Mouse (Mus musculus): Measurements from ENCODE around the gene CK137956.

CK137956 gene

DNA sequence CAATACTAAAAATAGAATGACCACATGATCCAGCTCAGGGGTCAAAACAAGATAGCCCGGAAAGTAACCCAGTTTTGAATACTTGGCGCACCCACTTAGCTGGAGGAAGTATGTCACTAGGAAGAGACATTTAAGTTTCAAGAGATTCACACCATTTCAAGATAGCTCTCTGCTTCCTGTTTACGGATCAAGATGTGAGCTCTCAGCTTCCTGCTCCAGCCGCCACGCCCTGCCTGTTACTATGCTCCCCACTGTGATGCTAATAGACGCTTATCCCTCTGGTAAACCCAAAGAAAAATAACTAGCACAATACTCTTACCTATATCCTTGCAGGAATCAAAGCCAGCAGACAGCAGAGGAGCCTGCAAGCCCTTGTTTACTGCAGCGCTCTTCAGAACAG lies 57.2 kb downstream of the CK137956 start:
- no peak for DNase-seq (ENCODE audit: low spot score in 2 of 2)

- DNase-seq (ENCODE audit: low spot score in 2 of 2) = no peak
Measured at GRCm38 (mm10) chr4:127907151-127907550, 63.6 kb downstream of the CK137956 start.

DNA sequence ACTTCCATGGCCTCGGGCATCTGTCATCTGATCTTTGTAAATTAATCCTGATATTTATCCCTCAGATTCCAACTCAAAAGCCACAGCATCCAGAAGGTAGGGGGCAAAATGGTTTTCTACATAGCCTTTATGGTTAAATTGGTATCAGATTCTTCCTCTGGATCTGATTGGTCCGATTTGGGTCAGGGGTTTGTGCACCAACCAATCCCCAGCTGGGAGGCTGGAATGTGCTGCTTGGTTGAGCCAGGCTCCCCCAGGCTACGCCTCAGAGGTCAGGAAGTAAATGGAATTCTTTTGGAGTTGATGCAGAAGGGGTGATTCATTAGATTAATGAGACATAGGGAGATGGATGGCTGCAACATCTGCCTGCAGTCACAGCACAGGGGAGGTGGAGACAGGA lies 66.8 kb downstream of the CK137956 start:
- no peak for DNase-seq (ENCODE audit: low spot score in 2 of 2)

GRCm38 (mm10) chr4:127900893-127901456 lies 69.8 kb downstream of the CK137956 start:
- DNase-seq (ENCODE audit: low spot score in 2 of 2) = no peak

GRCm38 (mm10) chr4:127889071-127889470 lies 81.7 kb downstream of the CK137956 start:
- no peak for DNase-seq (ENCODE audit: low spot score in 2 of 2)

DNA sequence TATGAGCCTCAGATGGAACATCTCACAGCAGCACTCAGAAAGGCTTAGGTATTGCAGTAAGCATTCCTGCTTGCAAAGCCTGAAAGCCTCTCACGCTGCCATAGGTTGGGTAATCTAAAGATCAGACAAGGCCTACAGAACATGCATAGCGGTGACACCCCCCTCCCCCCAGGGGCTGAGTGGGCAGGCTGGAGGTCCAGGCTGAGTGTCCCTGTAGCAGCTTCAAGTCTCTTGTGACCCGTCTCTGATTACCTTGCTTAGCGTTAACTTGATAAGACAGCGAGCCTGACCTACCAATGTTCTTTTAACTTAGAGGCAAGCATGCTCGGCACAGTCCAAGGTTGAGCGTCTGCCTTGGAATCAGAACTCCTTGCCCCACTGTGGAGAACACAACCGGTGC lies 91.8 kb downstream of the CK137956 start:
- no peak for DNase-seq (ENCODE audit: low spot score in 2 of 2)
